Mouse (Mus musculus) bone marrow, adult 2 months (tissue): ENCODE measurements around the gene Mrpl33.

ENCODE experiments used
- CTCF ChIP-seq: fragments of 200-500 bp; IDR thresholded peaks from 2 replicates; pipeline ENCODE4 v1.5.1; 2011; ENCODE audit warnings: low read length, control low read depth; ENCODE audit not compliant: control insufficient read depth, insufficient read depth
- POLR2A ChIP-seq: fragments of 200-500 bp; IDR thresholded peaks from 2 replicates; pipeline ENCODE4 v1.6.1; 2011; ENCODE audit warnings: low read depth, mild to moderate bottlenecking, control low read depth, low read length, borderline replicate concordance; ENCODE audit not compliant: control insufficient read depth

DNA sequence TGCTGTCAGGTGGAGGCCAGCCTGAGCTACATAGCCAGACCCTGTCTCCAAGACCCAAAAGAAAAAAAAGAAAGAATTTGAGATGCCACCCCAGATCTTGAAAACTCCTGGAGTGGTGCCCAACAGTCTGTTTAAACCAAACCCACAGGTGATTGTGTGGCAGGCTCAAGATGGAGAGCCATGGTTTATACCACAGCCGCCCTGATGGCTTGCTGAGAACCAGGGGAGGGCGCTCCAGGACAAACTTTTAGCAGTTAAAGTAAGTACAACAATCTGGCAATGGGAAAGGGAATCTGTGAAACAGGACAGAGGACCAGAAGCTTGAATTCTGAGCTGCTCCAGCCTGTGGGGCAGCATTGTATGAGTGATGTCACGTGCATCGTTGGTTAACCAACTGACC, 1.8 kb downstream of the Mrpl33 start:
- TF ChIP-seq CTCF (peak; percentile 53; the same call in 1 of the 2 replicates), POLR2A (no peak)
